In genomic region chr2:58192160-58192559, GRCm38 (mm10) we compare ENCODE assay signal across 24 mouse cellular contexts. TPM values are rescaled to one million over a fixed set of nuclear protein-coding genes. Genes with fewer than 3 reads are reported as not detected.
DNase-seq lines count a peak whose midpoint lies in the region; ATAC-seq and TF ChIP-seq lines count a peak whose summit lies in the region.
"Had no signal": no experiment of that assay in that cellular context is flagged by ENCODE, and none has a peak within 500 bp of the region (broad histone marks: within the 10 kb centered on the region; RNA-seq: fewer than 3 reads in every experiment).

No protein-coding gene starts in this region.

- no peak for TF ChIP-seq CTCF in C2C12 (IDR thresholded peaks at IDR 0.05; ENCODE audit: control insufficient read depth, insufficient read depth, insufficient read length)
- no peak for TF ChIP-seq CTCF in intestine, postnatal 0 days (IDR thresholded peaks at IDR 0.05; ENCODE audit: low read depth)
- TF ChIP-seq CTCF in gastrocnemius, adult 2 months (IDR thresholded peaks at IDR 0.05) = no peak

- no peaks in the 10 kb centered on the region for H3K9me3 ChIP-seq in embryonic facial prominence, embryonic 12.5 days
- H3K9me3 ChIP-seq in embryonic facial prominence, embryonic 10.5 days = no peaks in the 10 kb centered on the region
- no peaks in the 10 kb centered on the region for H3K9me3 ChIP-seq in intestine, embryonic 15.5 days
- no peaks in the 10 kb centered on the region for H3K9me3 ChIP-seq in intestine, postnatal 0 days (ENCODE audit: control insufficient read depth)
- H3K9me3 ChIP-seq in heart, embryonic 11.5 days (replicated peaks; ENCODE audit: control insufficient read depth, low read length) = no peaks in the 10 kb centered on the region
- H3K9me3 ChIP-seq: forebrain, embryonic 13.5 days; forebrain, embryonic 15.5 days had no signal

- H3K27ac ChIP-seq in embryonic facial prominence, embryonic 12.5 days = no peak overlapping the region
- no peak overlapping the region for H3K27ac ChIP-seq in embryonic facial prominence, embryonic 10.5 days (replicated peaks)
- H3K27ac ChIP-seq in intestine, embryonic 15.5 days = no peak overlapping the region
- H3K27ac ChIP-seq in intestine, postnatal 0 days (ENCODE audit: low read depth, low read length) = no peak overlapping the region
- H3K27ac ChIP-seq in gastrocnemius, adult 2 months = no peak overlapping the region
- H3K27ac ChIP-seq in heart, embryonic 11.5 days (ENCODE audit: low read depth, low read length) = no peak overlapping the region
- H3K27ac ChIP-seq: forebrain, embryonic 13.5 days; forebrain, embryonic 15.5 days had no signal

- H3K4me1 ChIP-seq in embryonic facial prominence, embryonic 12.5 days = no peaks in the 10 kb centered on the region
- no peaks in the 10 kb centered on the region for H3K4me1 ChIP-seq in embryonic facial prominence, embryonic 10.5 days
- H3K4me1 ChIP-seq in intestine, embryonic 15.5 days (replicated peaks) = no peaks in the 10 kb centered on the region
- H3K4me1 ChIP-seq in intestine, postnatal 0 days (replicated peaks; ENCODE audit: control insufficient read depth, insufficient read depth, low read length) = no peaks in the 10 kb centered on the region
- H3K4me1 ChIP-seq in heart, embryonic 11.5 days (ENCODE audit: control insufficient read depth, insufficient read depth, low read length) = no peaks in the 10 kb centered on the region
- H3K4me1 ChIP-seq: forebrain, embryonic 13.5 days; forebrain, embryonic 15.5 days had no signal

- ATAC-seq in embryonic facial prominence, embryonic 12.5 days (ENCODE audit: insufficient number of reproducible peaks, insufficient read depth, low FRiP score, low TSS enrichment) = 0 out of 2 replicates have a peak, but pooled peaks have one; percentile 35
- peak; percentile 55 for ATAC-seq in intestine, embryonic 15.5 days
- ATAC-seq in intestine, postnatal 0 days = 0 out of 2 replicates have a peak, but pooled peaks have one; percentile 28
- ATAC-seq in heart, embryonic 11.5 days (replicated peaks; ENCODE audit: insufficient number of reproducible peaks, low FRiP score, low TSS enrichment) = no peak
- ATAC-seq in CD4-positive, CD25-positive, alpha-beta regulatory T cell, adult 4 months = no peak
- ATAC-seq: activated CD4-positive, CD25-positive, alpha-beta regulatory T cell, adult 4 months; forebrain, embryonic 13.5 days; forebrain, embryonic 15.5 days; forebrain, postnatal 0 days; Patski had no signal

- H3K9ac ChIP-seq in embryonic facial prominence, embryonic 12.5 days = no peak overlapping the region
- no peak overlapping the region for H3K9ac ChIP-seq in intestine, embryonic 15.5 days
- H3K9ac ChIP-seq in intestine, postnatal 0 days (ENCODE audit: low read depth, low read length) = no peak overlapping the region
- no peak overlapping the region for H3K9ac ChIP-seq in heart, embryonic 11.5 days (ENCODE audit: low read depth, low read length)
- H3K9ac ChIP-seq: forebrain, embryonic 13.5 days; forebrain, embryonic 15.5 days; forebrain, postnatal 0 days had no signal

- no peaks in the 10 kb centered on the region for H3K79me3 ChIP-seq in C2C12 (ENCODE audit: low read depth)

- intact Hi-C loops in gastrocnemius, adult 2 months (cut with DNase I) = no loop called here

- no peak overlapping the region for H3ac ChIP-seq in C2C12 (ENCODE audit: control insufficient read depth, insufficient read length, low read depth)

- H3K36me3 ChIP-seq in embryonic facial prominence, embryonic 12.5 days = no peaks in the 10 kb centered on the region
- no peaks in the 10 kb centered on the region for H3K36me3 ChIP-seq in embryonic facial prominence, embryonic 10.5 days (replicated peaks)
- H3K36me3 ChIP-seq in C2C12 (ENCODE audit: control insufficient read depth, insufficient read depth) = no peaks in the 10 kb centered on the region
- H3K36me3 ChIP-seq in intestine, embryonic 15.5 days = no peaks in the 10 kb centered on the region
- no peaks in the 10 kb centered on the region for H3K36me3 ChIP-seq in intestine, postnatal 0 days (ENCODE audit: control insufficient read depth, insufficient read depth)
- no peaks in the 10 kb centered on the region for H3K36me3 ChIP-seq in heart, embryonic 11.5 days (ENCODE audit: control insufficient read depth, insufficient read depth, low read length)
- H3K36me3 ChIP-seq: forebrain, embryonic 15.5 days; G1E had no signal

- no peak overlapping the region for H3K4me3 ChIP-seq in embryonic facial prominence, embryonic 12.5 days
- no peak overlapping the region for H3K4me3 ChIP-seq in embryonic facial prominence, embryonic 10.5 days
- no peak overlapping the region for H3K4me3 ChIP-seq in C2C12 (ENCODE audit: insufficient read depth, poor library complexity, severe bottlenecking)
- no peak overlapping the region for H3K4me3 ChIP-seq in intestine, embryonic 15.5 days (replicated peaks)
- no peak overlapping the region for H3K4me3 ChIP-seq in intestine, postnatal 0 days (ENCODE audit: low read depth, low read length)
- no peak overlapping the region for H3K4me3 ChIP-seq in gastrocnemius, adult 2 months
- H3K4me3 ChIP-seq in heart, embryonic 11.5 days (ENCODE audit: low read depth, low read length) = no peak overlapping the region
- H3K4me3 ChIP-seq: forebrain, embryonic 13.5 days; forebrain, embryonic 15.5 days had no signal

- H3K79me2 ChIP-seq in C2C12 (ENCODE audit: control insufficient read depth, insufficient read depth) = no peaks in the 10 kb centered on the region

- DNase-seq in embryonic facial prominence, embryonic 10.5 days (ENCODE audit: low spot score) = no peak
- DNase-seq in gastrocnemius, adult 2 months = no peak
- DNase-seq: adrenal gland, adult 8-10 months; adrenal gland, postnatal 14 days; adrenal gland, postnatal 36 days; B cell, adult 2 months; cerebellum, adult 11-12 months; cerebellum, adult 2 months; cerebellum, adult 9-10 months; cerebellum, postnatal 10 days; cerebellum, postnatal 25 days; forebrain, postnatal 0 days had no signal

- H3K4me2 ChIP-seq in embryonic facial prominence, embryonic 12.5 days (replicated peaks) = no peak overlapping the region
- no peak overlapping the region for H3K4me2 ChIP-seq in intestine, embryonic 15.5 days (replicated peaks)
- no peak overlapping the region for H3K4me2 ChIP-seq in intestine, postnatal 0 days (replicated peaks; ENCODE audit: low read depth)
- H3K4me2 ChIP-seq in heart, embryonic 11.5 days = no peak overlapping the region
- H3K4me2 ChIP-seq: forebrain, embryonic 13.5 days; forebrain, embryonic 15.5 days had no signal

- H3K27me3 ChIP-seq in embryonic facial prominence, embryonic 12.5 days = no peaks in the 10 kb centered on the region
- no peaks in the 10 kb centered on the region for H3K27me3 ChIP-seq in embryonic facial prominence, embryonic 10.5 days (replicated peaks; ENCODE audit: low read depth, poor library complexity, severe bottlenecking)
- no peaks in the 10 kb centered on the region for H3K27me3 ChIP-seq in C2C12 (ENCODE audit: control insufficient read depth, insufficient read depth, insufficient read length)
- H3K27me3 ChIP-seq in intestine, embryonic 15.5 days (replicated peaks) = no peaks in the 10 kb centered on the region
- no peaks in the 10 kb centered on the region for H3K27me3 ChIP-seq in intestine, postnatal 0 days (replicated peaks; ENCODE audit: control insufficient read depth, insufficient read depth, low read length)
- H3K27me3 ChIP-seq in heart, embryonic 11.5 days (ENCODE audit: control insufficient read depth, insufficient read depth, low read length) = no peaks in the 10 kb centered on the region
- H3K27me3 ChIP-seq: CH12.LX; forebrain, embryonic 13.5 days; forebrain, embryonic 15.5 days; Patski had no signal

- WGBS in embryonic facial prominence, embryonic 12.5 days = 88% methylated on average over 5 of the region's 5 CpGs
- WGBS in embryonic facial prominence, embryonic 10.5 days = 92% methylated on average over 5 of the region's 5 CpGs
- 79% methylated on average over 5 of the region's 5 CpGs for WGBS in intestine, embryonic 15.5 days
- WGBS in intestine, postnatal 0 days = 53% methylated on average over 5 of the region's 5 CpGs
- WGBS in heart, embryonic 11.5 days (ENCODE audit: insufficient replicate concordance) = 86% methylated on average over 5 of the region's 5 CpGs

TF ChIP-seq in C2C12, 6 proteins besides CTCF, POLR2A, EP300 and RAD21:
- TF ChIP-seq MYOD1 (IDR thresholded peaks at IDR 0.05; ENCODE audit: control insufficient read depth, insufficient read length, low read depth) (no peak), CEBPB (IDR thresholded peaks at IDR 0.05; ENCODE audit: low read depth) (peak; percentile 18), USF1 (IDR thresholded peaks at IDR 0.05; ENCODE audit: low read depth) (no peak)

RNA-seq across cellular contexts. Expression of gene Cytip, which starts 3.2 kb away (rescaled TPM):
- 0.27 TPM in 2 replicates for polyA plus RNA-seq in embryonic facial prominence, embryonic 12.5 days (2016; fragmentation: Nextera tagmentation; extraction: Ambion mirVana)
- 0.15 and 0.80 TPM in 2 replicates for polyA plus RNA-seq in embryonic facial prominence, embryonic 10.5 days (2016; fragmentation: Nextera tagmentation; extraction: Ambion mirVana)
- 0.13 TPM for polyA plus RNA-seq in C2C12 (2012; fragmentation: generic; extraction: Trizol)
- 1.3 TPM in 2 replicates for polyA plus RNA-seq in intestine, embryonic 15.5 days (2015; fragmentation: Nextera tagmentation; extraction: Ambion mirVana)
- polyA plus RNA-seq in intestine, postnatal 0 days (2015; fragmentation: Nextera tagmentation; extraction: Ambion mirVana) = 0.98 and 1.0 TPM in 2 replicates
- under 1 TPM; 0.28 to 0.42 TPM for total RNA-seq in gastrocnemius, adult 2 months (2021)
- polyA plus RNA-seq in heart, embryonic 11.5 days (2014; fragmentation: Nextera tagmentation; extraction: Ambion mirVana) = 0.20 TPM in 1 of 2 replicates, not detected in the other
- polyA plus RNA-seq in CD4-positive, CD25-positive, alpha-beta regulatory T cell, adult 4 months (2017; shearing (Covaris generic)) = 100 to 1,000 TPM; 430 to 456 TPM
- polyA plus RNA-seq: G1E had no signal

Comparison
In these comparisons a context has a peak if more than half of its experiments do, and no peak if none do; other contexts are left out.
1. ATAC-seq: peak in embryonic facial prominence, embryonic 12.5 days (single experiment), intestine, embryonic 15.5 days (single experiment) and intestine, postnatal 0 days (single experiment); none in heart, embryonic 11.5 days (single experiment) and CD4-positive, CD25-positive, alpha-beta regulatory T cell, adult 4 months (single experiment).
2. RNA of gene Cytip, which starts 3.2 kb away (polyA plus RNA-seq): 430 to 456 TPM in CD4-positive, CD25-positive, alpha-beta regulatory T cell, adult 4 months; 1.3 TPM in intestine, embryonic 15.5 days, 0.98 to 1.0 TPM in intestine, postnatal 0 days, 0.15 to 0.80 TPM in embryonic facial prominence, embryonic 10.5 days, 0.27 TPM in embryonic facial prominence, embryonic 12.5 days, 0.20 TPM in heart, embryonic 11.5 days and 0.13 TPM in C2C12 (single experiment); every median in the first group is over 100 times any median in the second.